Mouse (Mus musculus): ENCODE measurements at regions not wholly inside any gene's neighbourhood (a gene's known extent, or its start where the extent isn't known, plus 50 kb on each side); places are given as distances from the start of the nearest gene placed in this dataset.

DNA sequence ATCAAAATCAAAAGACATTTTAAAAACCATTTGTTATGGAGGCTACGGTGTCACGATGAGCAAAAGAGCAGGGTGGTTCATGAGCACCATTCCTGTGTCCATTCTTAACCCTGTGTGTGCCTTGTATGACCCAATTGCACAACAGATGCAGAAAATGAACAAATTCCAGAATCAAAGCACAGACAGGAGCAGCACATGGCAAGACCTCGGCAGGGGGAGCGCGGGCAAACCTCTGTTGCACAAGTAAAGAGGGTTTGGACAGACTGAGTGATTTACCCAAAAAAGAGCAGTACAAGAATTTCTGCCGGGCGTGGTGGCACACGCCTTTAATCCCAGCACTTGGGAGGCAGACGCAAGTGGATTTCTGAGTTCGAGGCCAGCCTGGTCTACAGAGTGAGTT lies 62.1 kb downstream of the H2al2a start:
- no peak for TF ChIP-seq CTCF (IDR thresholded peaks at IDR 0.05; ENCODE audit: control insufficient read depth, insufficient read depth, insufficient read length)
- no peak for TF ChIP-seq FOSL1 (IDR thresholded peaks at IDR 0.05; ENCODE audit: insufficient read depth, low read length, poor library complexity, severe bottlenecking)
- no peak for TF ChIP-seq CEBPB (IDR thresholded peaks at IDR 0.05; ENCODE audit: low read depth)

All from C2C12 (cell line).